Mouse (Mus musculus): ENCODE measurements around the gene Rara.
A peak's percentile ranks its signal among the peaks of the same experiment; 100 is the strongest.
"Not testable (repeated sequence)": the region's sequence is repeated elsewhere in the genome, so short reads cannot be mapped to it uniquely, and the experiment has no call there.

Rara gene

GRCm38 (mm10) chr11:98922851-98923711, 4.5 kb upstream of the Rara start:
- DNase-seq: not testable (repeated sequence)

DNA sequence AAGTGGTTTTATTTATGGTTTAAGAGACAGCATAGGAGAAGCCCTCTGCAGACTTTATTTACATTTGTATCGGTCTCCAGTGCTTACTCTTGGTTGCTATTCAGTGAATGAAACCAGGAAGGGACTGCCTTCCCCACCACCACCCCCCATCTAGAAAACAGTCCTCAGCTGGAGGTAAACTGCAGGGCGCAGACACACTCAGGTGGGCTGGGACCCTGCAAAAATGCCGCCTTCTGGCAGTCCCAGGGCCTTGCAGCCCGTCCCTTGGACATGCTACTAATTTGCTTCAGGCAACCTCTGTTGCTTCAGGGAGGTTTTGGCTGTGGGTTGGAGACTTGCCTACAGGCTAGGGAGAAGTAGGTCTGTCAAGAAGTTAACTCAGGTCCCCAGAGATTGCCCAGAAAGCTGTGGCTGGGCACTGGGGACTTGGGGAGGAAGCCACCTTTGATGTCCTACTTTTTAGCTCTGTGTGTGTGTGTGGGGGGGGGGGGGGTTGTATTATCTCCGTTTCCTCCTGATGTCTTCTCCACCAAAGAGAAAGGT, 2.9 kb upstream of the Rara start:
- no peak for DNase-seq

DNA sequence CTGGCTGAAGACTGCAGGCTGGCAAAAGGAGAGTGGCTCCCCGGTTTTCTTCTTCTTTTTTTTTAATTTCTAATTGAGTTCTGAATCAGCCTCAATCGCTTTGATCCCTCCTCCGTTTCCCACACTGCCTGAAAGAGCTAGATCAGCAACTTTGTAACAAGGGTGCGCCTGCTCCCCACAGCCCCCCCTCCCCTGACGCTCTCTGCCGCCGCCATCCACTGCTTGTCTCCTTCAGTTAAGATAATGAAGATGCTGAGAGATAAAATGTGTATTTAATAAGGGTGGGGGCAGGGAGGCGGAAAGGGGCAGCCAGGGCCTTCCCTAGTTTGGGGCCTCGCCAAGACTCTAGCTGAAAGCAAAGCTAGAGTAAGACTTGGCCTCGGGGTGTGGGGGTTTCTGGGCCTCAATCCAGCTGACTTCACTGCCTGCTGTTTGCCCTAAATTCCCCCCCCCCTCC, 2.3 kb upstream of the Rara start:
- DNase-seq: no peak

DNA sequence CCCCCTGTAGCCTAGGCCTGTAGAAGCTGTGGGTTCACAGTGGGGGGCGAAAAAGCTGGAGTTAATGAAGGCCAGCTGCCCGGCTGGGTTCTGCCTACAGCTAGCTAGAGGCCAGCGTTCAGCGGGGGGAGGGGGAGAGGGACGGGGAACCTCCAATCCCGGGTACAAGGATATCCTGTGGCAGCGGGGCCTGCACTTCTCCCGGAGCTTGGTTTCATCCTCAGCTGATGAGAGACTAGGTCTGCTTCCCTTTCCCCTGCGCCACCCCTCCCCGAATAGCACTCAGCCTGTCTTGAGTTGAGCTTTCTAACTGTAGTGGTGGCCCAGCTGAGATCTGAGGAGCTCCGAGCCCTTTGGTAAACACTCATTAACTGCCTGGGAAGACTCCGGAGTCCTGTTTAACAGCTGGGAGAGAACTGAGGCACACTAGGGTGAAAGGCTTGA, 1.7 kb upstream of the Rara start:
- DNase-seq: no peak

GRCm38 (mm10) chr11:98926553-98926952, 1.1 kb upstream of the Rara start:
- no peak for DNase-seq

GRCm38 (mm10) chr11:98928186-98928893, 722 bp downstream of the Rara start:
- DNase-seq: no peak

- no peak for DNase-seq
Observed at GRCm38 (mm10) chr11:98929503-98929902, 1.9 kb downstream of the Rara start.

- no peak for DNase-seq
Observed at GRCm38 (mm10) chr11:98930127-98930601, 2.5 kb downstream of the Rara start.

DNA sequence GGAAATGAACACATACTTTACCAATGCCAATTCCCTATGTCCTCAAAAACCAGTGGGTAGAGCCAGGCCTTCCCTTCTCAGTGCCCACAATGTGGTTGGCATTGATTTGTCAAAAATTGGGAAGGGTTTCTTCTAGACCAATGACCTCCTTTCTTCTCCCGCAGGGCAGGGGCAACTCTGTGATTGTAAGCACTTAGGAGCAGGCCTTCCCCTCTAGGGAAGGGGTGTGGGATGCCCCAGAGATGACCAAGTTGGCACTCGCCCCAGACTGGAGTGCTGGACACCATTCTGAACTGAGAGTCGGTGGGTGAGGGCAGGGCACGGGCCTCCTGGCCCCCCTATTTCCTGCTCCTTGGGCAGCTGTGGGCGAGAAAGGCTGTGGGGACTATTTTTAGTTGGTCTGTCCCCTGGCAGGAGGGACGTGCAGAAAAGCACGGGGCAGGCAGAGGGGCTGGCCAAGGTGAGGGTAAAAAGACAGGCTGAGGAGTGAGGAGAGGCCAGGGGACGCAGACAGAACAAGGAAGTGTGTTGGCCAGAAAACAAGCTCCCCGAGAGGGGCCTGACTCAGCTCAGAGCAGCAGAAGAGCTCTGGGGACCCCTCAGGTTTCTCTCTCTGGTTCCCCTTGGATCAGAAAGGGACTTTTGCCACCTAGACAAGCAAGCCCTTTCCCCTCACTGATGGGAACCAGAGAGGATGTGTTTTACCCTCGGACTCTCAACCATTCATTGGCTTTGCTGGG, 3.3 kb downstream of the Rara start:
- DNase-seq: no peak

DNA sequence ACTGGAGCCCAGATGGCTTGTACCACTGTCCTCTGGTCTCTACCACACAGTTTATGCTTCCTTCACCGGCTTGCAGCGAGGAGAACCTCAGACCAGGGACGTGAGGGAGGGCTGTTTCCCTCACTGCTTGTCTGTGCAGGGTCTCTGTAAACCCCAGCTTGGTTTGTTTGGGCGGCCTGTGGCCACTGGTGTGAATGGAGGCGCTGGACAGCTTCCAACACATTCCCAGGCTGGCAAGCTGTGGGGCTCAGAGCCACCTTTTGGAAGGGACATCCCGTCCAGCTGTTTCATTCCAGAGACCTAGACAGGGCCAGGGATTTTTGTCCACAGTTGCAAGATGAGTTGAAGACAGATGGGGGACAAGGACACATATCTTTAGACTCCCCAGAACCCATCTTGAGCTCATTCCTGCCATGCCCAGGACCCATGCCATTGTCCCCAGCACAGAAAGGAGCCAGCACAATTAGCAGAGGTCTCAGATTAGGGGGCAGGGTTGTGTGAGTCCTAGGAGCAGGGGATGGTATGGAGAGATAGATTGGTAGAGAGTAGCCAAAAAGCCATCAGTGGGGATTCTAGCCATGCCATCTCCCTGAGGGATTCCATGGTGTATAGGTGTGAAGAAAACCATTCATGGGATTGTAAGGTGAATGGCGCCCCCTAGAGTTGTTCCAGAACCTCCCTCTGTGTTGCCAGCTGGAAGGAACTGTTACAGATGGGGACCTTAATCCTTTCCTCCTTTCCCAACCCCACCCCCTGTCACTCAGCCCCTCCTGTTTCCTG, 4.1 kb downstream of the Rara start:
- no peak for DNase-seq

DNA sequence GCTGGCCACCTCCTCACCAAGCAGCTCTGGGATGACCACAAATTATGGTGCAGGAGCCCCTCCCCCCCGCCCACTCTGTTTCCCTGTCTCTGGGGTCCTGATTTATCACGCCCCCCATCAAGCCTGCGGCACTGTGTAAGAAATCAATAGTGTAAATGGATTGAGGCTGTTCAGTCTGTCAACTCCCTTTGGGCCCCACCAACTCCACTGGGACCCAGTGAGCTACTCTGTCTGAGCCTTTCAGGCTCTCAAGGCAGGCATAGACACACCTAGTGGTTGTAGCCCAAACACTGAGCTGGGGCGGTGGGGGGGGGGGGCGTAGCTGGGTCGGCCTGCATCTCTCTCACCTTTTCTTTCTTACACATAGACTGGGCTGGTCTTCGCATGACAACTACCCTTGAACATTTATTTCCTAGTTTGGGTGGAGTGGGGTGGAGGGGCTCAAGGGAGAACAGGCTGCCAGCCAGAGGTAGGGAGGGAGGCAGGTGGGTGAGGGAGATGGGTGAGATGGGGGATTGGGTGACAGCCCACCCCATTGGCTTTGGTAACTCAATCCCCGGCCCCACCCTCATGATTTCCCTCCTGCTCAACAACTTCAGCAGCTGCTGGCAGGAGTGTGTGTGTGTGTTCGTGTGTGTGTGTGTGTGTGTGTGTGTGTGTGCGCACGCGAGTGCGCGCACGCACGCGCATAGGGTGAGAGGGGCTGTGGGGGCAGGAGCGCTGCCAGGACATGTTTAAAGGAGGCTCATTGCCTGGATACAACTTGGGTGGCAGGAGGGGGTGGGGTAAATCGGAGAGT, 4.9 kb downstream of the Rara start:
- no peak for DNase-seq

- peak; percentile 74 for DNase-seq
Observed at GRCm38 (mm10) chr11:98933151-98933550, 5.5 kb downstream of the Rara start.

DNA sequence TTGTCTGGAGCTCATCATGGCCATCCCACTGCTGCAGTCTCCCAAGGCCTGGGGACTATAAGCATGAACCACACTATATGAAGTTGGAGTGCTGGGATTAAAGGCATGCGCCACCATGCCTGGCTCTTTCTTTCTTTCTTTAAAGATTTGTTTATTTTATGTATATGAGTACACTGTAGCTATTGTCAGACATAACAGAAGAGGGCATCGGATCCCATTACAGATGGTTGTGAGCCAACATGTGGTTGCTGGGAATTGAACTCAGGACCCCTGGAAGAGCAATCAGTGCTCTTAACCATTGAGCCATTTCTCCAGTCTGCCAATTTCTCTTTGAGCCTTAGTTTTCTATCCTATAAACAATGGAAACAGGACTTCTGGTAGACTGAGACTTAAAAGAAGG, 6.2 kb downstream of the Rara start:
- not testable (repeated sequence) for DNase-seq

GRCm38 (mm10) chr11:98934367-98934766, 6.7 kb downstream of the Rara start:
- no peak for DNase-seq

GRCm38 (mm10) chr11:98935123-98935522, 7.5 kb downstream of the Rara start:
- DNase-seq: peak; percentile 92

DNA sequence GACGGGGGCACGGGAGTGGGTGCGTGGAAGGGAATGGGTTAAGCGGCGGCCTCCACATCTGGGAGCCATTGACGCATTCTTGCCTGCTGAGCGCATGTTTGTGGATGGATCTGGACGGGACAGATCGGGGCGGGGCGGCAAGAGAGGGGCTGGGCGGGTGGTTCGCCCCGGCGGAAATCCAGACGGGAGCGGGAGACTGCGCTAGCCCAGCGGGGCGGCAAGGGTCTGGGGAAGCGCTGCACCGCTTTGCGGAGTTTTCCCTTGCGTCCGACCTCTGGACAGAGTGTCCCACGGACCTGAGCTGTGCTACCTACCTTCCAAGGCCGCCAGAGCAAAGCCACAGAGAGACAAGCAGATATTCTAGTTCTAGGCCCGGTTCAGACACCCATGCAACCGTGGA, 8.6 kb downstream of the Rara start:
- DNase-seq: peak; percentile 66

DNA sequence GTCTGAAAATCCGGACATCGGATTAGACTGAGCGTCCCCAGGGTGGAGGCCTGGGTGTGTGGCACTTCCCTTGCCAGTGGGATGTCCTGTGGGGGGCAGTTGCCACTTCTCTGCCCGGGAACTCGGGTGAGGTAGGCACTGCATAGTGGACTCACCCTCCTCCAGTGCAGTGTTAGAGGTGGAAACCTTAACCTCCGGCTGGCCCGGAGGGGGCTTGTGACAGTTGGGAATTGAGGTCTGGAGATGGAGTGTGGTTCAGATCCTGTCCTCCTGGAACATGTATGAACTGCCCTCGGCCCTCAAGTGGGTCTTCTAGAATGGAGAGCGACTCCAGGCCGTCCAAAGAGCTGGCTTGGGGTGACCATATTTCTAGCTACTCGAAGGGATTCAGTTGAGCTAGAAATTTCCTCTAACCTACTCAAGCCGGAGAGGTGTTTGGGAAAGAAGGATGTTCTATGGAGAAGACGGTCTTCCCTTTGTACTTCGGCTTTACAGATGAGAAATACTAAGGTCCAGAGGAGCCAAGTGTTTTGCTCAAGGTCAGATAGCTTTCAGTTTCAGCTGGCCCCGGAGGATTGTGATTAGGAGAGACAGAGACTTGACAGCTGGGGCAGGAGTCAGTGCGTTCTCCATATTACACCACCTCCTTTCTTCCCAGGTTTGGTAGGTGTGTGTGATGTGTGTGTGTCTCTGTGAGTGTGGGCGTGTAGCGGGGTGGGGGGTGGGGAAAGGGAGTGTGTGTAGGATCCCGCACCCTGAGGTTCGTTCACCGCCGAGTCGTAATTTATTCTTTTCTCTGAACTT, 9.2 kb downstream of the Rara start:
- no peak for DNase-seq

GRCm38 (mm10) chr11:98937410-98937913, 9.8 kb downstream of the Rara start:
- DNase-seq: peak; percentile 94

DNA sequence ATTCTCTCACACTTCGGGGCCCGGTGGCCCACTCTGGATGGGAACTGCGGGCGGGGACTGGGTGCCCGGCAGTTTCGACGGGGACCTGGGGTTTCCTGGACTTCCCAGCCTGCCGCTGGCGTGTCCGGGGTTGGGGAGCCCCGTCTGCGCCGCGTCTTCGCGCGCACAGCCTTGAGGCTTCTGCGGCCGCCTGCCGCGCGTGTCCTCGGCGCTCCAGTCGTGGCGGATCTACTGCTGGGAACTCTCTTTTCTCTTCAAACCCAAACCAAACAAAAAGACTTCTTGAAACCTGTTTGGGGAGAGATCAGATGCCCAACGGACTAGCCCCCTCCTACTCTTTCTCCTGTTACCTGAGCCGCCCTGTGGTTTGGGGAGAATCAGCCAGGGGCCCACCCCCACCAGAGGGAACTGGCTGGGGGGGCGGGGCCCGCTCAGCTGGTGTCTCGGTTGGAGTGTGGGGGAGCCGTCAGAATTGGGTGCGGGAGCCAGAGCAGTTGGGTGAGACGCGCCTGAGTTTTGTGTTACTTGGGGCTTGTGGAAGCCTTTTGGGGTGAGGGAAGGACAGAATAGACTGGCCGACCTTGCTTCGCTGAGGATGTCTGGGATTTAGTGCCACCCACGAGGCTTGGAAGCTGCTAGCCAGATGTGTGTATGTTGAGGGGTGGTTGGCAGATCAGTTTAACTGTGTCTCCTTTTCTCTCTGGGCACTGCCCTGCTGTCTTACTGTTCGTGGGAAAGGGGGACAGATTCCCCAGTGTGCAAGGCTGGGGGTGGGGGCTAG, 10.5 kb downstream of the Rara start:
- peak; percentile 66 for DNase-seq

All from kidney, adult 11 months (tissue).